Mouse (Mus musculus): ENCODE results near the gene Plcb1.

Gene Plcb1

DNA sequence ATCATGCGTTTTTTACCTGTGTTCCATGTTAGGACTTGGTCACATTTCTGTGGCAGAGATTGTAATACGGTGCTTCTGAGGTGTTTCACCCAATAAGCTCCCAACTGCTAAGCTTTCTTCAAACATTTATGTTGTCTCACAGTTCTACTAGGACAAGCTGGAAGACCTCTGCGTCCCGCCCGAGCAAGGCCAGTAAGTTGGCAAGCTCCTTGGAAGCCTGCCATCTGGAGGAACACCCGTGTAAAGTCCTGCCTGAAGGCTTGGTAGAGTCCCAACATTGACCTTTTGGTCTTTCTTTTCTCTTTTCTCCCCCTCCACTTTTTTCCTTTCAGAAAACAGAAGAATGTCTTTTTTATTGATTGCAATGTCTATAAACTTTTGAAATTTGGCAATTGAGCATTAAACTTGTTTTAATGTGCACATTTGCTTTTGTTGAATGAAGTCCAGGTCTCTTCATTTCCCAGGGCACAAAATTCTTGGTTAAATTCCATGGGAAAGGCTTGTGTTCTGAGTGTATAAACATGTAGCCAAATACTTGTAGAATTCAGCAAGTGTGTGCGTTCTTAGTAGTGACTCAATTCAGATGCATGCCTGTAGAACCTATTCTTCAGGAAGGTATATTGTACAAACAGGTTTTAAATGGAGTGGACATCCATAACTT lies 79.2 kb downstream of the Plcb1 start:
- TF ChIP-seq GATA4 (IDR thresholded peaks at IDR 0.05; ENCODE audit: insufficient replicate concordance, low read length), result no peak

DNA sequence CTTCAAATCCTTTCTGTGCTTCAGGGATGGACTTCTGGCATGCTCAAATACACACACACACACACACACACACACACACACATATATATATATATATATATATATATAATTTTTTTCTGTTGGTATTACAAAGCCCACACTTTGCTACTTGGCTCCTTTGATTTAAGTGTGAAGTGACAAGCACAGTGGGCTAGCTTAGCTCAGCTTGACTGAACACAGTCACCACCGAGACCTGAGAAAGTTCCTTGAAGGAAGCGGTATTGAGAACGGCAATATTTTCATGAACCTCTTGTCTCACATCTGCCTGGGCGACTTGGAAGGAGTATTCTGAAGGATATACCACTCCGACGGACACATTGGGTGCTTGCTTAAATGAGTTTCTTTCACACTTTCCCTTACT lies 81.5 kb downstream of the Plcb1 start:
- no peak for TF ChIP-seq GATA4 (IDR thresholded peaks at IDR 0.05; ENCODE audit: insufficient replicate concordance, low read length)

DNA sequence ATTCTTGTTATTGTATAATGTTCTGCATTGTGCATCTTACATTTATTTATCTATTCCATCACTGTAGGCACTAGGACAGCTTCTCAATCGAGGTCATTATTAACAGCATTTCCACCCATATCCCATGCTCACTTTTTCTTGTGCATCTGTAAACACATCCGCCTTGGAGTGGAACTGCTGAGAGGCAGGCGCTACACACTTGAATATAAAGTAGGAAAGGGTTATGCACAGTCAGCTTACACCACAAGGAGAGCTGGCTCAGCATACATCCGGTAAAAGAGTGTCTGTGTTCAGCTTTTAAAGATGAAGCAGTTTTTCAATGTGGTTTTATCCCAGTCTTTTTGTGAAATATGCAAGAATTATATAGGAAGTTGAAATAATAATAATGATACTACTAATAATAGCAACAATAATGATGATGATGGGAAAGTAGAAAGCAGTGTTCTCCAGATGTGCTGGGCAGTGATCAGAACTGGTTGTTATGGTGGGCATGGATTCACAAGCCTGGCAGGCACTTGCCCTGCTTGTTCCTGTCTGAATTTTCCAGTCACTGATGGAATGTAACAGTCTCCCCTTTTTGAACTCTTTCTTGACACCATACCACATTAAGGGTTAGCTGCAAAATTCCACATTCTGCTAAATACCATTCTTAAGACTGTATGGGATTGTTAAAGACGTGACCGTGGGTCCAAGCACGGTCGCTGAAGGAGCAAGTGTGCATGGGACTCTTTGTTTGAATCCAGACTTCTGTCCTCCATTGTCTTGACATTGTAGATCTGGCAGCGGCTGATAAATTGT lies 86.0 kb downstream of the Plcb1 start:
- no peak for TF ChIP-seq GATA4 (IDR thresholded peaks at IDR 0.05; ENCODE audit: insufficient replicate concordance, low read length)

DNA sequence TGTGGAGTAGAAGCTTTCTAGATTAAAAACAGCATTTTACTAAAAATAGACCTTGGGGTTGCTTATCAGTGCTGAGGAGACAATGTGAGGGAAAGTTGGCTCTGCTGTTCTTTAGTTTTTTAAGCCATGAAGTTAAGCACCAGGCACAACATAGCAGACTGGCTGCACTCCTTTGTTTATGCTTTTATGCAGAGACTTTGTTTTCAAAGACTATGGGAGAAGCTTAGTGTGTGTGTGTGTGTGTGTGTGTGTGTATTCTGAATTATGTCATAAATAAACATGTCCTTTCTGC lies 86.6 kb downstream of the Plcb1 start:
- TF ChIP-seq GATA4 (IDR thresholded peaks at IDR 0.05; ENCODE audit: insufficient replicate concordance, low read length), result peak; percentile 81

DNA sequence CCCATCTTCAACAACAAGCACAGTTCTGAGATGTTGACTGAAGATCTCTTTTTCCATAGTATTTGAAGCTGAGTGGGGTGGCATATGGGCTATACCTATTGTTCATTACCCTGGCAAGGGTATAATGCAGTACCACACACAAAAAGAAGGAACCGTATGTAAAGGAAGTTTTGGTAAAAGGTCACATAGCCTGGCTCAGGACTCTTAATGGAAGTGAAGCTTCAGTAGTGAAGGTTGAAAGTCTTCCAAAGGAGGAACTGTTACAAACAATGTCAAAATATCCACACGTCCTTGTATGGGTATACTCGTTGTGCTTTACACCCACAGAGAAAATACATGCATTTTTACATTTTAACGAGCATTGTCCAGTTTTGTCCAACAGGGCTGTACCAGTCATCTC lies 91.3 kb downstream of the Plcb1 start:
- no peak for TF ChIP-seq GATA4 (IDR thresholded peaks at IDR 0.05; ENCODE audit: insufficient replicate concordance, low read length)

DNA sequence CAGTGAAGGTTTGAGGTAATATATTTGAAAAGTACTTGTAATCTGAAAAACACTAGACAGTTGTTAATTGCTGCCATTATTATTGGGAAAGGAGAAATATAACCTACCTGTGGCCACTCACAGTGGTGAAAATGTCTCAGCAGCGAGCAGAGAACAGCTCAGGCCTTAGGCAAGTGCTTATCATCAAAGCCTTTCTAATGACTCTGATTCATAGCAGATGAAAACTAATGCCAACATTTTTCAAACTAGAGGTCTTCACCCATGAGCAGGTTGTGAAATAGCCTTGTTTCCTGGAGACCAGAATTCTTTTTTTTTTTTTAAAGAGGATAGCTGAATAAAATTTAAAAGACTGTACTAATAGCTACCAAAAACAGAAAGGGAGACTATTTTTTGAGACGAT lies 105.3 kb downstream of the Plcb1 start:
- TF ChIP-seq GATA4 (IDR thresholded peaks at IDR 0.05; ENCODE audit: insufficient replicate concordance, low read length), result no peak

DNA sequence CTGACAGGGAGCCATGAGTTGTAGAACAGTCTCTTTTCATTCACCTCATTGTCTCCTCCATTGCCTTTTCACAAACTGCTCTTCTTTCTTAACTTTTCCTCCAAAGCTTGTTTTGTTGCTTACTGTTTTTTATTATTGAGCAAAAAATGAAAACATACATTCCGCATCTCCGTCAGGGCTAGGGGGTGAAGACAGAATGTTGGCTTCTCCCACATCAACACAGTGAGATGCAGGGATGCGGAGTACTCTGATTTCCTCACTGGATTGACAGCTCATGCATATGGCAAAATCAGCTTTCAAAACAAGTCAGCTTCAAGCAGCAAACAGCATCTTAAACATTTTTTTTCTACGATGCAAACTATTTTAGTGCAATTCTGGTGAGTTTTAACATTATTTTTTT lies 108.9 kb downstream of the Plcb1 start:
- TF ChIP-seq GATA4 (IDR thresholded peaks at IDR 0.05; ENCODE audit: insufficient replicate concordance, low read length), result no peak

DNA sequence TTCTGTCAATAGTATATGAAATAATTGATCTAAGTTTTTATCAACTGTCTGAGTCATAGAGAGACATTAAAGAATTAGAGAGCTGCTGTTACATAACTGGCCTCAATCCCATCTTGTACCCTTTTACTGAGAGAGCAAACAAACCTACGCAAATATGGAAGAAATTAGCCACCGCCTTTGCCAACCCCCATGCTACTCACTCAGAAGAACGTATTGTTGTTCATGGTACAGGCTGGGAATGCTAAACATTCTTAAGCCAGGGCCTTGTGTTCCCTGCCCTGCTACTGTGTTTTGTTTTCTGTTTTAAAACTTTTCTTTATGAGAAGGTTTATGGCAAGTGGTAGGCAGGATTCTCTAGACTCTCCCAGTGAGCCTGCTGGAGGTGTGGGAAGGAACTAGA lies 110.3 kb downstream of the Plcb1 start:
- TF ChIP-seq GATA4 (IDR thresholded peaks at IDR 0.05; ENCODE audit: insufficient replicate concordance, low read length), result no peak

DNA sequence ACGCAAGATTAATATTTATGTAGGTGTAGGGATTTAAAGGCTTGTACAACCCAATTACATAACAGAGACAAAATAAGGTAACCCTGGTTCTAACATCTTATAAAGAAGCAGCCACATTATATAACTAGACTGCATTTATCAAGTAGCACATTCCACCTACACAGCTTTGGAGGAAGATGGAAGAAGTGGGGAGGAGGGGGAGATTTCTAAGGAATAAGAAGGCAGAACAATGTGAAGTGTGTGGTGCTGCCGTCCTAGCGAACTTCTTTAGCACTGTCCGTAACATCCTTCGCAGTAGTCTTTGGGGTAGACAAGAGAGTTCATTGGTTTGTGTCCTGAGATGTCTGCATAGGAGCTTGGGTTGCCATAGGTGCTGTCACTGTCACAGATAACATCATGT lies 111.2 kb downstream of the Plcb1 start:
- TF ChIP-seq GATA4 (IDR thresholded peaks at IDR 0.05; ENCODE audit: insufficient replicate concordance, low read length), result no peak

DNA sequence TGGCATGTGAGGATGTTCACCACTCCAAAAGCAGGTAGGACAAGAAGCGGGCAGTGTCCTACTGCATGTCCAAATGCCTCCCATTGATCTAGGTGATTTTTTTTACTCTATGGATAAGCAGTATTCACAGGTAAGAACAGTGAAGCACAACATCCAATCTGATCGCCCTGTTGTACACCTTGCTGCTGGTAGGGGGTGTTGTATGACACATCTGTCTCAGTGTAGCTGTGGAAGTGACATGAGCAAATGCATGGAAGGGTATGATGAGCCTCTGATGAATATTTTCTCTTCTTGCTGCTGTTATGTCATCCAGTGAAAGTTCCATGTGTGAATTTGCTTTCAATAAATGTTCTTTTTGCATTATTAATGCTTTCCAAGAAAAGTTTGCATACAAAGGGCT lies 115.7 kb downstream of the Plcb1 start:
- no peak for TF ChIP-seq GATA4 (IDR thresholded peaks at IDR 0.05; ENCODE audit: insufficient replicate concordance, low read length)

DNA sequence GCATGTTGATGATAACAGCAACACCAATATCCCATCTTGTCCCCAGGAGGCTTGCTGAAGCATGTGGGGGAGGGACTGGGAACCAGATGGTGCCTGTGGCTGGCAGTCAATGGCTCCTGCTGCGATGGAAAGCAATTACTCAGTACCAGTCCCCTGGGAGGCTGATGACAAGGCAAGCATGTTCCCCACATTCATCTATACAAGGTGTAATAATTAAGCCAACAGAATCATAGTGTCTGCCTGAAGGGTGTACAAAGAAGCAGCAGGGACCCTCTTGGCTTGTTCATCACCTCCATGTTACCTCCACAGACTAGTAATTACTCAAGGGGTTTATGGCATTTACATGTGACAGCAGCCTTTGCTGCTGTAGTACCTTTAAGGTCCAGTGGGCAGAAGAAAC lies 125.0 kb downstream of the Plcb1 start:
- TF ChIP-seq GATA4 (IDR thresholded peaks at IDR 0.05; ENCODE audit: insufficient replicate concordance, low read length), result no peak

DNA sequence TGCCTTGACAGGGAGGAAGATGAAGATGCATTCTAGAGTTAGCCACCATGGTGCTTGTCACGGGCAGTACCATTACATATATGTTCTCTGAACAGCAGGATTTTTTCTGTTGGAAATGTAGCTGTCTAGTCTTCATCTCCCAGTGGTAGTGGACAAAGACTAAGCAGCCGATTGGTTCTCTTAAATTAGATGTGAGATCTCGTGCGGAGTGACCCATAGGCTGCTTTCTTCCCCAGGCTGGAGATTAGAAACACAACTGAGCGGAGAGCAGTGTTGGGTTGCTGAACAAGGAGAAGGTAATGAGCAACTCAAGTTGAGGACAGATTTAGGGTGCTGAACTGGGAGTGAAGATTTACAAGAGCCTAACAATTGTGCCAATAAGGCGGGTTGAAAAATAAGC lies 125.5 kb downstream of the Plcb1 start:
- no peak for TF ChIP-seq GATA4 (IDR thresholded peaks at IDR 0.05; ENCODE audit: insufficient replicate concordance, low read length)

DNA sequence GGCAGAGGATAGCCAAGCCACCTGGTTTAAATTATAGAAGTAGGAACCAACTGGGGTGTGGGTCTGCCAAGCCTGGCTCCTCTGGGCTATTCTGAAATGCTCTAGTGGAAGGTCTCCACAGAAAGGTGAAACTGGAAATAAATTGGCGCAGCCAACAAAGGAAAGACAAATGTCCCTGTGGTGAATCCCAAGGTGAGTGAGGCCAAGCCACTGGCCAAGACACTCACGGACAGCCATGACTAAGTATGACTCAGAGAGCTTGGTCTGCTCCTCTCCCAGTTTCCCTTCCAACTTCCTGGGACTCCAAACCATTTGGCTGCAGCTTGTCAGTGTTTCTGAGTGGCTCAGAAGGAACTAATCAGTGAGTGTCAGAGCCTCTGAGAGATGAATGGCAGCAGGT lies 126.7 kb downstream of the Plcb1 start:
- TF ChIP-seq GATA4 (IDR thresholded peaks at IDR 0.05; ENCODE audit: insufficient replicate concordance, low read length), result no peak

DNA sequence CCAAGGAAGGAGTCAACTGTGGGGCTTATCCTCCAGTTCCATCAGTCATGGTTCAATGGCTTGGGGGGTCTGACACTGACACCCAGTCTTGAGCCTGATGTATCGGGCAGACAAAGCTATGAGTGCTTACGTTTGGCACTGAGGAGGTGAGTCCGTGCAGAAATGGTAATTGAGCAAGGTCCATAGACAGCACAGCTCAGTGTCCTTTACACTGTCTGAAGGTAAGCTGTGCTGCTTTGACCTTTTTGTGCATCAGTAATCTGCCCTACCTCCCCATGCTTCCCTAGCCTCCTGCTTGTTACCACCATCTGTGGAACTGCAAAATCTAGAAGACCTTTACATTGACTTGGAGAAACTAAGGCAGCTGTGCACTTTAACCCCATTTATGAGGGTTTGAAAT lies 127.7 kb downstream of the Plcb1 start:
- no peak for TF ChIP-seq GATA4 (IDR thresholded peaks at IDR 0.05; ENCODE audit: insufficient replicate concordance, low read length)

DNA sequence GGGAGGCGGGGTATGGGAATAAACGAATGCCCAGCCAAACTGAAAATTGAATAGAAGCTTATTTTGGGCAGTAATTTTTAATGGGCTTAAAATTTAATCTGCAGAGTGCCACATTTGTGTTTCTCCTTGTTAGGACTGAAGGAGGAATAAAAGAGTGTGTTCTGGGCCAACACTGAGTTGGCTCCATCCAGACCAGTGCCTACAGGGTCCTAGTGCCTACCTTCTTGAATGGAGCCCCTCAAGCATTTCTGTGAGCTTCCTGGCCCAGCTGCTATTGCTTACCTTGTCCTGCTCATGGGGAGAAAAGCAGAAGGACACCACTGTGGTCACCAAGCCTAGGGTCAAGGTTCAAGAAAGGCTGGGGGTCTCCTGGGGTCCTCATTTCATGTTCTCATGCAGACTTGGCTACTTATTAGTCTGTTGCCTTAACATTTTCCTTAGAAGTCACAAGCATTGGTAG lies 128.3 kb downstream of the Plcb1 start:
- TF ChIP-seq GATA4 (IDR thresholded peaks at IDR 0.05; ENCODE audit: insufficient replicate concordance, low read length), result no peak

DNA sequence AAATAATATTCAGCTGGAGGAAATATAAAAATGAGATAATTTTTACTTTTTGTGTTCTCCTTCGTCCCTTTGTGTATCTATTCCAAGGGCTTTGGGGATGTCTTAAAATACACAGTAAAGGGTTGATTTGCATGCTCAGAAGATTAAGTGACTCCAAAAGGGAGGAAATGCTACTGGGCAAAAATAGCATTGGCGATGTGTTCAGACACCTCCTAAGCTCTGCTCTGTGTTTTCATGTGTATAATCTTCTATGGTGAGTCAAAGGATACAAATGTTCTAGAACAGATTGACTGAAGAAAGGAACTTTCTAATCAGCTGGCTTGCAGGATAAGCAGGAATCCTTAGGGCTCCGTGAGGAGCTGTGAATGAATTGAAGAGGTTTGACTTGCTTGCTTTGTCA lies 129.2 kb downstream of the Plcb1 start:
- TF ChIP-seq GATA4 (IDR thresholded peaks at IDR 0.05; ENCODE audit: insufficient replicate concordance, low read length), result no peak
